Comparison of ENCODE assay signal across 27 mouse cellular contexts in the genomic region with DNA sequence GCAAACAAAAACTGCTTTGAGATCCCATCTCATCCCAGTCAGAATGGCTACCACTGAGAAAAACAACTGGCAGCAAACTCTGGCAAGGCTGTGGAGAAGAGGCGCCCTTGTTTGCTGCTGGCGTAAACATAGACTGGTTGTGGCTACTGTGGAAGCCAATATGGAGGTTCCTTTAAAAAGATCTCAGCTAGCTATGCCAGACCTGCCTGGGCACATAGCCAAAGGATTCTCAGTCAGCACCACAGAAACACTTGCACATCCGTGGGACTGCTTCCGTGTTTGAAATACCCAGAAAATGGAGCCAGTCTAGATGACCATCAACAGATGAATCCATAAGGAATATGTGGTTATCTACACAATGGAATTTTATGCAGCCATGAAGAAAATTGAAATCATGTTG. TPM values are rescaled to one million over a fixed set of nuclear protein-coding genes. Genes with fewer than 3 reads are reported as not detected.
A peak's percentile ranks its signal among the peaks of the same experiment; 100 is the strongest.
DNase-seq lines count a peak whose midpoint lies in the region; ATAC-seq and TF ChIP-seq lines count a peak whose summit lies in the region.
"Had no signal": no experiment of that assay in that cellular context is flagged by ENCODE, and none has a peak within 500 bp of the region (broad histone marks: within the 10 kb centered on the region; RNA-seq: fewer than 3 reads in every experiment).

No protein-coding gene starts in this region.

- H3K9ac ChIP-seq in hindbrain, postnatal 0 days (replicated peaks; ENCODE audit: low read length) = no peak overlapping the region
- no peak overlapping the region for H3K9ac ChIP-seq in hindbrain, embryonic 13.5 days
- no peak overlapping the region for H3K9ac ChIP-seq in lung, postnatal 0 days (replicated peaks; ENCODE audit: low read depth)
- H3K9ac ChIP-seq: forebrain, embryonic 15.5 days; limb, embryonic 13.5 days; neural tube, embryonic 15.5 days had no signal

- peak; percentile 78 to 79 for DNase-seq in cerebellum, postnatal 10 days
- DNase-seq in cerebellum, postnatal 4 days (ENCODE audit: low spot score in 2 of 2) = no peak
- peak; percentile 71 for DNase-seq in hindbrain, postnatal 0 days (ENCODE audit: low spot score)
- DNase-seq in lung, postnatal 36 days = peak; percentile 44
- DNase-seq in lung, postnatal 0 days (ENCODE audit: low spot score) = no peak
- DNase-seq in heart, adult 11 months = no peak
- DNase-seq: adrenal gland, adult 2 months; kidney, adult 9 months; lung, postnatal 4 days; thymus, postnatal 14 days had no signal

- H3K4me2 ChIP-seq in hindbrain, postnatal 0 days (ENCODE audit: low read depth, low read length) = no peak overlapping the region
- H3K4me2 ChIP-seq in hindbrain, embryonic 13.5 days = no peak overlapping the region
- no peak overlapping the region for H3K4me2 ChIP-seq in lung, postnatal 0 days (replicated peaks; ENCODE audit: low read depth, low read length)
- H3K4me2 ChIP-seq: forebrain, embryonic 15.5 days; limb, embryonic 13.5 days; midbrain, embryonic 11.5 days; neural tube, embryonic 15.5 days had no signal

- H3K27ac ChIP-seq in hindbrain, postnatal 0 days = no peak overlapping the region
- no peak overlapping the region for H3K27ac ChIP-seq in hindbrain, embryonic 13.5 days
- H3K27ac ChIP-seq in lung, postnatal 0 days (ENCODE audit: low read length) = no peak overlapping the region
- peak overlapping the region; percentile 44; the same call in 1 of the 2 replicates for H3K27ac ChIP-seq in small intestine, adult 2 months (ENCODE audit: insufficient read depth, low read depth, low read length)
- H3K27ac ChIP-seq: forebrain, embryonic 15.5 days; hindbrain, embryonic 10.5 days; left cerebral cortex, adult 2 months; limb, embryonic 13.5 days; neural tube, embryonic 15.5 days had no signal

- TF ChIP-seq CTCF in hindbrain, postnatal 0 days (IDR thresholded peaks at IDR 0.05; ENCODE audit: low read depth) = no peak
- TF ChIP-seq CTCF in lung, postnatal 0 days (IDR thresholded peaks at IDR 0.05) = no peak
- no peak for TF ChIP-seq CTCF in small intestine, adult 2 months (IDR thresholded peaks at IDR 0.05; ENCODE audit: extremely low read depth, insufficient read length, insufficient replicate concordance, low read depth, low read length)

- no peaks in the 10 kb centered on the region for H3K9me3 ChIP-seq in hindbrain, postnatal 0 days (ENCODE audit: low read length)
- no peaks in the 10 kb centered on the region for H3K9me3 ChIP-seq in hindbrain, embryonic 13.5 days
- H3K9me3 ChIP-seq in lung, postnatal 0 days (ENCODE audit: low read length) = no peaks in the 10 kb centered on the region
- H3K9me3 ChIP-seq: forebrain, embryonic 15.5 days; hindbrain, embryonic 10.5 days; limb, embryonic 13.5 days; neural tube, embryonic 15.5 days had no signal

- 44% methylated on average over 4 of the region's 4 CpGs for WGBS in hindbrain, postnatal 0 days
- 81% methylated on average over 4 of the region's 4 CpGs for WGBS in hindbrain, embryonic 13.5 days
- WGBS in lung, postnatal 0 days = 61% methylated on average over 4 of the region's 4 CpGs
- WGBS in small intestine, adult 2 months = 46% methylated on average over 4 of the region's 4 CpGs

- H3K4me1 ChIP-seq in hindbrain, postnatal 0 days (ENCODE audit: insufficient read depth, low read length) = peaks cover 7% of the 10 kb centered on the region
- peaks cover 10% of the 10 kb centered on the region for H3K4me1 ChIP-seq in hindbrain, embryonic 13.5 days (replicated peaks)
- peaks cover 12% of the 10 kb centered on the region for H3K4me1 ChIP-seq in lung, postnatal 0 days (ENCODE audit: insufficient read depth, low read depth, low read length)
- H3K4me1 ChIP-seq in small intestine, adult 2 months (ENCODE audit: control insufficient read depth, insufficient read depth, insufficient read length, low read length) = peaks cover 36% of the 10 kb centered on the region

- ATAC-seq in hindbrain, postnatal 0 days = no peak
- no peak for ATAC-seq in hindbrain, embryonic 13.5 days (ENCODE audit: low FRiP score)
- no peak for ATAC-seq in lung, postnatal 0 days
- ATAC-seq: forebrain, embryonic 15.5 days; inflammation-experienced regulatory T-cells, adult 6 months had no signal

- no peak for TF ChIP-seq EP300 in lung, postnatal 0 days (IDR thresholded peaks at IDR 0.05)

- no peaks in the 10 kb centered on the region for H3K27me3 ChIP-seq in hindbrain, postnatal 0 days (ENCODE audit: insufficient read depth, low read length)
- peaks cover 15% of the 10 kb centered on the region for H3K27me3 ChIP-seq in hindbrain, embryonic 13.5 days
- no peaks in the 10 kb centered on the region for H3K27me3 ChIP-seq in lung, postnatal 0 days (replicated peaks; ENCODE audit: insufficient read depth, low read length)
- H3K27me3 ChIP-seq in small intestine, adult 2 months (ENCODE audit: control insufficient read depth, insufficient read depth, low read length) = no peaks in the 10 kb centered on the region; the same call in 1 of the 2 replicates

- TF ChIP-seq POLR2A in small intestine, adult 2 months (IDR thresholded peaks at IDR 0.05; ENCODE audit: low read depth, low read length) = no peak

- H3K36me3 ChIP-seq in hindbrain, postnatal 0 days (ENCODE audit: insufficient read depth, low read length) = no peaks in the 10 kb centered on the region
- H3K36me3 ChIP-seq in hindbrain, embryonic 13.5 days = no peaks in the 10 kb centered on the region
- no peaks in the 10 kb centered on the region for H3K36me3 ChIP-seq in lung, postnatal 0 days (ENCODE audit: insufficient read depth, low read length)
- H3K36me3 ChIP-seq in small intestine, adult 2 months (ENCODE audit: control insufficient read depth, insufficient read depth, low read length) = peaks cover 11% of the 10 kb centered on the region
- H3K36me3 ChIP-seq: forebrain, embryonic 15.5 days; hindbrain, embryonic 10.5 days; limb, embryonic 13.5 days; neural tube, embryonic 15.5 days had no signal

- no peak overlapping the region for H3K4me3 ChIP-seq in hindbrain, postnatal 0 days (ENCODE audit: low read length)
- no peak overlapping the region for H3K4me3 ChIP-seq in hindbrain, embryonic 13.5 days
- no peak overlapping the region for H3K4me3 ChIP-seq in lung, postnatal 0 days (ENCODE audit: low read depth, low read length)
- H3K4me3 ChIP-seq in small intestine, adult 2 months (ENCODE audit: low read depth, low read length) = no peak overlapping the region
- H3K4me3 ChIP-seq: forebrain, embryonic 15.5 days; hindbrain, embryonic 10.5 days; left cerebral cortex, adult 2 months; limb, embryonic 13.5 days; myocyte; neural tube, embryonic 15.5 days had no signal

RNA-seq across cellular contexts. Expression of gene Mlph, which starts 11.1 kb away (rescaled TPM):
- 0.63 and 0.72 TPM in 2 replicates for total RNA-seq in hindbrain, postnatal 0 days (2014; rRNA removed)
- polyA plus RNA-seq in hindbrain, postnatal 0 days (2015; fragmentation: Nextera tagmentation; extraction: Ambion mirVana) = 0.19 and 0.51 TPM in 2 replicates
- polyA plus RNA-seq in hindbrain, embryonic 13.5 days (2015; fragmentation: Nextera tagmentation; extraction: Ambion mirVana) = 0.04 and 0.17 TPM in 2 replicates
- 2.4 and 2.7 TPM in 2 replicates for polyA plus RNA-seq in lung, postnatal 0 days (2015; fragmentation: Nextera tagmentation; extraction: Ambion mirVana)
- polyA plus RNA-seq in small intestine, adult 2 months (2012; rRNA removed) = 17.6 and 25.8 TPM in 2 replicates
- total RNA-seq: CH12.LX had no signal
- polyA plus RNA-seq: inflammation-experienced regulatory T-cells, adult 6 months had no signal

RNA-seq across cellular contexts. Expression of gene Prlh, which starts 26.9 kb away (rescaled TPM):
- total RNA-seq in hindbrain, postnatal 0 days (2014; rRNA removed) = not detected in 2 replicates
- polyA plus RNA-seq in hindbrain, postnatal 0 days (2015; fragmentation: Nextera tagmentation; extraction: Ambion mirVana) = 1.5 and 1.8 TPM in 2 replicates
- polyA plus RNA-seq in hindbrain, embryonic 13.5 days (2015; fragmentation: Nextera tagmentation; extraction: Ambion mirVana) = not detected in 2 replicates
- not detected in 2 replicates for polyA plus RNA-seq in lung, postnatal 0 days (2015; fragmentation: Nextera tagmentation; extraction: Ambion mirVana)
- not detected in 2 replicates for polyA plus RNA-seq in small intestine, adult 2 months (2012; rRNA removed)
- total RNA-seq: adrenal gland, adult 2 months; CH12.LX; left cerebral cortex, adult 2 months had no signal
- polyA plus RNA-seq: adrenal gland, adult 2 months; forebrain, embryonic 15.5 days; gonadal fat pad, adult 2 months; heart, embryonic 14.5 days; hindbrain, embryonic 10.5 days; inflammation-experienced regulatory T-cells, adult 6 months; large intestine, adult 2 months; limb, embryonic 13.5 days; liver, embryonic 16.5 days; midbrain, embryonic 11.5 days; myocyte; neural tube, embryonic 15.5 days; stomach, postnatal 0 days had no signal

RNA-seq across cellular contexts. Expression of gene Rab17, which starts 43.4 kb away (rescaled TPM):
- total RNA-seq in hindbrain, postnatal 0 days (2014; rRNA removed) = not detected in 2 replicates
- polyA plus RNA-seq in hindbrain, postnatal 0 days (2015; fragmentation: Nextera tagmentation; extraction: Ambion mirVana) = 0.19 TPM in 1 of 2 replicates, not detected in the other
- 0.25 and 0.55 TPM in 2 replicates for polyA plus RNA-seq in hindbrain, embryonic 13.5 days (2015; fragmentation: Nextera tagmentation; extraction: Ambion mirVana)
- 1.6 and 2.0 TPM in 2 replicates for polyA plus RNA-seq in lung, postnatal 0 days (2015; fragmentation: Nextera tagmentation; extraction: Ambion mirVana)
- 16.3 and 42.5 TPM in 2 replicates for polyA plus RNA-seq in small intestine, adult 2 months (2012; rRNA removed)
- polyA plus RNA-seq: cerebellum, adult 2 months; inflammation-experienced regulatory T-cells, adult 6 months; midbrain, embryonic 11.5 days; myocyte; neural tube, embryonic 15.5 days had no signal

Comparison
In these comparisons a context has a peak if more than half of its experiments do, and no peak if none do; other contexts are left out.
1. DNase-seq: peak in cerebellum, postnatal 10 days (2 of 2), hindbrain, postnatal 0 days (single experiment) and lung, postnatal 36 days (single experiment); none in cerebellum, postnatal 4 days (0 of 2), lung, postnatal 0 days (single experiment) and heart, adult 11 months (single experiment).